17 mouse cellular contexts compared by ENCODE assay signal in the genomic region with DNA sequence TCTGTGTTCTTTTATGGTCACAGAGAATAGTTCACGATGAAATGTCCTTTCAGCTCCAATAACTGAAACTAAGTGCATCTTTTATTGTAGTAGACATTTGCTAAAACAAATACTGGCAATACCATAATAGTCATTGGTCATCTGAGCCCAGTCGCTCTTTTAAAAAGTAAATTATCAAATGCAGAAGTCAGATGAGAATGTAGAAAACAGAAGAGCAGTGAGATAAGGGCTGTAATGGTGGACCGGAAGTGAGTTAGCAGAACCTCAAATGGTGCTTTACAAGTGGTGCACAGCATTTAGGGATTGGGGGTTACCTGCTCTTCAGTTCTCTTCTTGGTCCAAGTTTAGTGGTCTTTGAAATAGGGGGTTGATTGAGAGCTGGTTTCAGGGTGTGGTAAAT.
"Had no signal": no experiment of that assay in that cellular context is flagged by ENCODE, and none has a peak within 500 bp of the region (broad histone marks: within the 10 kb centered on the region; RNA-seq: fewer than 3 reads in every experiment).

No protein-coding gene starts in this region.

- H3K4me1 ChIP-seq: kidney, embryonic 15.5 days; limb, embryonic 12.5 days; lung, embryonic 15.5 days; midbrain, embryonic 12.5 days; neural tube, embryonic 13.5 days had no signal

- ATAC-seq: liver, postnatal 0 days; midbrain, embryonic 16.5 days had no signal

- H3K36me3 ChIP-seq: kidney, embryonic 15.5 days; limb, embryonic 12.5 days; lung, embryonic 15.5 days; midbrain, embryonic 12.5 days; neural tube, embryonic 13.5 days had no signal

- H3K27ac ChIP-seq: kidney, embryonic 15.5 days; limb, embryonic 12.5 days; lung, embryonic 15.5 days; macrophage; midbrain, embryonic 12.5 days; neural tube, embryonic 13.5 days; stomach, postnatal 0 days had no signal

- H3K4me2 ChIP-seq: kidney, embryonic 15.5 days; limb, embryonic 12.5 days; lung, embryonic 15.5 days; midbrain, embryonic 12.5 days; neural tube, embryonic 13.5 days had no signal

- DNase-seq: kidney, adult 18-20 months; kidney, postnatal 14 days; layer of hippocampus, adult 9-11 months; layer of hippocampus, postnatal 36 days; liver; liver, postnatal 0 days; lung, postnatal 14 days; right cerebral cortex, postnatal 14 days; thymus, postnatal 14 days had no signal

- H3K4me3 ChIP-seq: kidney, embryonic 15.5 days; limb, embryonic 12.5 days; lung, embryonic 15.5 days; midbrain, embryonic 12.5 days; neural tube, embryonic 13.5 days had no signal

- H3K27me3 ChIP-seq: kidney, embryonic 15.5 days; limb, embryonic 12.5 days; lung, embryonic 15.5 days; midbrain, embryonic 12.5 days; neural tube, embryonic 13.5 days had no signal

- H3K9me3 ChIP-seq: kidney, embryonic 15.5 days; limb, embryonic 12.5 days; lung, embryonic 15.5 days; midbrain, embryonic 12.5 days; neural tube, embryonic 13.5 days had no signal

- H3K9ac ChIP-seq: kidney, embryonic 15.5 days; limb, embryonic 12.5 days; liver, postnatal 0 days; lung, embryonic 15.5 days; midbrain, embryonic 12.5 days; neural tube, embryonic 13.5 days had no signal
